Mouse (Mus musculus) embryonic fibroblast, embryonic 13.5 days (primary cell): ENCODE measurements around the gene Ccdc162.

Experiments
- CTCF ChIP-seq: IDR thresholded peaks from 2 replicates; pipeline ENCODE4 v1.5.1; 2011; ENCODE audit warnings: mild to moderate bottlenecking, control low read depth, low read length, moderate library complexity, borderline replicate concordance; ENCODE audit not compliant: insufficient read depth
- POLR2A ChIP-seq: IDR thresholded peaks from 2 replicates; pipeline ENCODE4 v1.6.1; 2011; ENCODE audit warnings: low read depth, mild to moderate bottlenecking, control low read depth, low read length, moderate library complexity

DNA sequence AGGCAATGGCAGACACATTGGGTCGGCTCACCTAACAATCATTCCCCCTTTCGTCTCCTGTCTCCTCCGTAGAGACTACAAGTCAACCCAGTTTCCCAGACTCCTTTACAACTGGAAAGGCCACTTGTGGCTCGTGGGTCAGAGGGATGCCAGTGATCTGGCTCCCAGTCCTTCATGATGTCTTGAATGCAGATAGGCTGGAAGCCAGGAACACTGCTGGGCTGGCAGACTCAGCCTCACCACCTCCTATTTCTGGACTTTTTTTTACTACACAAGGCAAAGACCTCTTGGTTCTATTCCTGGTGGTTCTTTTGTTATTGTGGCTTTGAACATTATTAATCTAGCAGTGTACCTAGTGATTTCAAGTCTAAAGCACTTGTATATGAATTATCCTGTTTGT is 202.1 kb downstream of the Ccdc162 start:
- TF ChIP-seq CTCF (no peak), POLR2A (no peak)
